Mouse (Mus musculus) adrenal gland, adult 2 months (tissue): ENCODE results near the gene Dmxl2. TPM values are rescaled to one million over a fixed set of nuclear protein-coding genes. Genes with fewer than 3 reads are reported as not detected.

Experiments used
- polyA plus RNA-seq: library from polyadenylated mRNA; depleted of rRNA; stranded (reverse); fragments of >200 nt; gene quantifications from 2 replicates; pipeline ENCODE4 v1.2.3, GENCODE M21; 2012; rRNA removed
- total RNA-seq, 2 experiments: library from RNA; stranded (reverse); gene quantifications; 2 replicates each; pipeline ENCODE4 v1.2.3; 2021

The Dmxl2 gene
- total and polyA plus RNA-seq, 3 experiments, result 1.5 to 15.9 (median 15.0) TPM

Other genes with a start within 250 kb of the Dmxl2 start
- not detected for gene Cyp19a1, start 233.5 kb downstream of the Dmxl2 start, total RNA-seq
- gene Cyp19a1, start 233.5 kb downstream of the Dmxl2 start, polyA plus RNA-seq, result not detected in 2 replicates
- gene Gldn, start 215.1 kb downstream of the Dmxl2 start, total RNA-seq, result 1 to 10 TPM; 5.5 to 7.5 TPM
- gene Gldn, start 215.1 kb downstream of the Dmxl2 start, polyA plus RNA-seq, result 0.88 and 1.1 TPM in 2 replicates
- gene Sh2d7, start 37.4 kb upstream of the Dmxl2 start, total RNA-seq, result not detected
- gene Sh2d7, start 37.4 kb upstream of the Dmxl2 start, polyA plus RNA-seq, result not detected in 2 replicates
- gene Cib2, start 58.6 kb upstream of the Dmxl2 start, total RNA-seq, result 100 to 1,000 TPM in 1 of 2 experiments, 10 to 100 TPM in 1; 47.9 to 131 TPM
- 15.1 and 31.7 TPM in 2 replicates for gene Cib2, start 58.6 kb upstream of the Dmxl2 start, polyA plus RNA-seq
- gene Idh3a, start 84.7 kb upstream of the Dmxl2 start, total RNA-seq, result 100 to 1,000 TPM; 245 to 445 TPM
- gene Idh3a, start 84.7 kb upstream of the Dmxl2 start, polyA plus RNA-seq, result 44.3 and 48.7 TPM in 2 replicates
- 100 to 1,000 TPM; 144 to 285 TPM for gene Acsbg1, start 160.2 kb upstream of the Dmxl2 start, total RNA-seq
- gene Acsbg1, start 160.2 kb upstream of the Dmxl2 start, polyA plus RNA-seq, result 126 and 247 TPM in 2 replicates
- 10 to 100 TPM; 22.1 to 27.4 TPM for gene Dnaja4, start 197.2 kb upstream of the Dmxl2 start, total RNA-seq
- gene Dnaja4, start 197.2 kb upstream of the Dmxl2 start, polyA plus RNA-seq, result 7.2 and 8.6 TPM in 2 replicates
- 10 to 100 TPM; 57.4 to 62.8 TPM for gene Wdr61, start 232.9 kb upstream of the Dmxl2 start, total RNA-seq
- gene Wdr61, start 232.9 kb upstream of the Dmxl2 start, polyA plus RNA-seq, result 10.4 and 10.5 TPM in 2 replicates